Mouse (Mus musculus) midbrain, embryonic 14.5 days (tissue): ENCODE data around the gene Atp6v1g1. TPM values are rescaled to one million over a fixed set of nuclear protein-coding genes. Genes with fewer than 3 reads are reported as not detected.

Experiments used
- ATAC-seq: fragments of 200-750 bp; cut with Nextera tagmentation; 2 replicates; pipeline ENCODE4 v1.8.0; 2017; ENCODE audit warnings: moderate number of reproducible peaks, moderate library complexity; ENCODE audit not compliant: low FRiP score, low TSS enrichment
- DNase-seq: peaks from one replicate; pipeline ENCODE4 v3.0.0-alpha.2; 2015
- H3K27ac ChIP-seq: fragments of 300-500 bp; sonication (generic); replicated peaks from 2 replicates; pipeline ENCODE4 v1.5.1; 2014; ENCODE audit warnings: mild to moderate bottlenecking, low read depth, low read length, moderate library complexity
- H3K27me3 ChIP-seq: fragments of 300-500 bp; sonication (generic); 2 replicates; pipeline ENCODE4 v1.6.1; 2014; ENCODE audit warnings: low read length, control low read depth, mixed read lengths; ENCODE audit not compliant: control insufficient read depth, insufficient read depth
- H3K36me3 ChIP-seq: fragments of 300-500 bp; sonication (generic); 2 replicates; pipeline ENCODE4 v1.6.1; 2014; ENCODE audit warnings: low read length, control low read depth; ENCODE audit not compliant: control insufficient read depth, insufficient read depth
- H3K4me1 ChIP-seq: fragments of 300-500 bp; sonication (generic); 2 replicates; pipeline ENCODE4 v1.6.1; 2014; ENCODE audit warnings: mild to moderate bottlenecking, antibody characterized with exemption, low read length, control low read depth; ENCODE audit not compliant: control insufficient read depth, insufficient read depth
- H3K4me2 ChIP-seq: fragments of 300-500 bp; sonication (generic); 2 replicates; pipeline ENCODE4 v1.6.1; 2014; ENCODE audit warnings: mild to moderate bottlenecking, low read length, moderate library complexity
- H3K4me3 ChIP-seq: fragments of 300-500 bp; sonication (generic); replicated peaks from 2 replicates; pipeline ENCODE4 v1.5.1; 2014; ENCODE audit warnings: low read depth, low read length
- H3K9ac ChIP-seq: fragments of 300-500 bp; sonication (generic); replicated peaks from 2 replicates; pipeline ENCODE4 v1.6.1; 2014; ENCODE audit warnings: mild to moderate bottlenecking, low read length, moderate library complexity
- H3K9me3 ChIP-seq: fragments of 300-500 bp; sonication (generic); 2 replicates; pipeline ENCODE4 v1.6.1; 2016; ENCODE audit warnings: low read length, control low read depth, mixed read lengths; ENCODE audit not compliant: control insufficient read depth
- WGBS: fragments of 180-500 bp; shearing (Covaris S2); extraction: QIAGEN DNeasy Blood & Tissue Kit; methylation state at CpG from one replicate; pipeline ENCODE4 v1.1.7; 2014; 5-methylcytosine and 5-hydroxymethylcytosine counted together
- polyA plus RNA-seq: library from polyadenylated mRNA; unstranded; fragments of >200 nt; fragmentation: Nextera tagmentation; extraction: Ambion mirVana; gene quantifications from 2 replicates; pipeline ENCODE4 v1.2.1, GENCODE M21; 2014

Atp6v1g1 gene
- polyA plus RNA-seq, 1 experiment from 2014 or later, result 451 TPM

DNA sequence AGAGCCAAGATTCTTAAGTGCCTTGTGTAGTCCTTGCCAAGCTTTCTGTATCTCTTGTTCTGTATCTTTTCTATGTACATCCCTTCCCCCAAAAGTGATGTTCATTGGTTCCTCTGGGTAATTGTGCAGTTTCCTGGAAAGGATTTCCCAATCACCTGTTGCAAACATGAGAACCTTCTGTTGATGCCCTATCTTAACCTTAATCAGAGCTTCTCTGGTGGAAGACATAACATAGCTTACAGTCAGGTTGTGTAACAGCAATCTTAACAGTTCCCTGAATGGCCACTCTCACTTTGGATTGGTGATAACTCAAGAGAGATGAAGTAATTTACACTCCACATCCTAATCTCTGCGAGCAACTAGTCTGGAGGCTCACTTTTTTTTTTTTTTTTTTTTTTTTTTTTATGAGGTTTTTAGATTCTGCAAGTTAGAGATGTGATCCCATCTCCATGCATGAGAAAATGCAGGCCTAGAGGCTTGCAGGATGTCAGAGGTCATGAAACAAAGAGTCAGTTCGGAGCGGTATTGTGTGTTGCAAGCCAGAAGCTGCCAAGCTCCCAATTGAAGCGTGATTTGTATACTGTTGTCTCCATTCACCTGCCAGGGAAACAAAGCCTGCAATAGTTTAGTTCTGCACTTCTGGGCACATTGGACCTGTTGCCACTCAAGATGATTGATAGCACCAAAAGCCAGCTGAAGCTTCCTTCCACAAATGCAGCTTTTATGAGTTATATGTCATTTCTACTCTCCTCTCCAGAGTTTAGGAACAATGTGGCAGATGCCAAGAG, 9.4 kb downstream of the Atp6v1g1 start:
- 0 out of 2 replicates have a peak overlapping the region, but pooled peaks have one; percentile 15 for H3K27ac ChIP-seq
- no peak overlapping the region for H3K4me2 ChIP-seq
- no peaks in the 10 kb centered on the region for H3K27me3 ChIP-seq
- ATAC-seq, result no peak
- peaks cover 44% of the 10 kb centered on the region for H3K36me3 ChIP-seq
- no peak overlapping the region for H3K9ac ChIP-seq
- H3K9me3 ChIP-seq, result no peaks in the 10 kb centered on the region
- H3K4me3 ChIP-seq, result no peak overlapping the region
- no peak for DNase-seq
- WGBS, result 8% methylated on average over 4 of the region's 4 CpGs
- H3K4me1 ChIP-seq, result peaks cover 5% of the 10 kb centered on the region

DNA sequence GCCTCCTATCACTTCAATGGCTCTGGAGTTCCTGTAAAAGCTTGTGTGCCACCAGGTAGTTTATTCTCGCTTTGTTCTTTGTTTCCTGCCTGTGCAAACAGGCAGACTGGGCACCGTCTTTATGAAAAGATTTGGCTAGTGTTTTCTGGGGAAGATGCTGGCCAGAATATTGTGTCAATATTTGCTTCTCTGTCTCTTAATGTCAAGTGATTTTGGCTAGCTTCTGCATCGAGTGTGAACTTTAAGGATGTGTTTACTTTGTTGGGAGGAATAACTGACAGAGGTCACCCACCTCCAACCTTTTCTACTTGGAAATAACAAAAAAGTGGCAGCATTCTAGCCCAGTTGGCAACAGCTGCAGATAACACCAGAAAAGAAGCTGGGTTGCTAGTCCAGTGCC, 10.0 kb downstream of the Atp6v1g1 start:
- H3K27ac ChIP-seq, result no peak overlapping the region
- no peak overlapping the region for H3K4me3 ChIP-seq
- DNase-seq (no peak), ATAC-seq (no peak)
- no peaks in the 10 kb centered on the region for H3K9me3 ChIP-seq
- WGBS, result 26% methylated on average over 3 of the region's 3 CpGs
- no peak overlapping the region for H3K4me2 ChIP-seq
- no peak overlapping the region for H3K9ac ChIP-seq
- peaks cover 37% of the 10 kb centered on the region for H3K36me3 ChIP-seq
- H3K27me3 ChIP-seq, result no peaks in the 10 kb centered on the region
- H3K4me1 ChIP-seq, result peaks cover 11% of the 10 kb centered on the region

DNA sequence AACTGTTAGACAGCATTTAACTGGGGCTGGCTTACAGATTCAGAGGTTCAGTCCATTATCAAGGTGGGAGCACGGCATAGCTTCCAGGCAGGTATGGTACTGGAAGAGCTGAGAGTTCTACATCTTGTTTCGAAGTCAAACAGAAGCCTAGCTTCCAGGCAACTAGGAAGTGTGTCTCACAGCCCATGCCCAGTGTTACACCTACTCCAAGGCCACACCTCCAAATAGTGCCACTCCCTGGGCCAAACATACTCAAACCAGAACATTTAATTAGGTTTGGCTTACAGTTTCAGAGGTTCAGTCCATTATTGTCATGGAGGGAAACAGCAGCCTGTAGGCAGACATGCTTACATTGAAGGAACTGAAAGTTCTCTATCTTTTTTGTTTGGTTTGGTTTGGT, 10.5 kb downstream of the Atp6v1g1 start:
- H3K4me3 ChIP-seq, result no peak overlapping the region
- H3K4me1 ChIP-seq, result peaks cover 12% of the 10 kb centered on the region
- H3K9me3 ChIP-seq, result no peaks in the 10 kb centered on the region
- H3K36me3 ChIP-seq, result peaks cover 35% of the 10 kb centered on the region
- no peak overlapping the region for H3K9ac ChIP-seq
- 92% methylated on average over 2 of the region's 2 CpGs for WGBS
- no peak for ATAC-seq
- DNase-seq, result no peak
- H3K27ac ChIP-seq, result no peak overlapping the region
- H3K4me2 ChIP-seq, result no peak overlapping the region
- H3K27me3 ChIP-seq, result no peaks in the 10 kb centered on the region

DNA sequence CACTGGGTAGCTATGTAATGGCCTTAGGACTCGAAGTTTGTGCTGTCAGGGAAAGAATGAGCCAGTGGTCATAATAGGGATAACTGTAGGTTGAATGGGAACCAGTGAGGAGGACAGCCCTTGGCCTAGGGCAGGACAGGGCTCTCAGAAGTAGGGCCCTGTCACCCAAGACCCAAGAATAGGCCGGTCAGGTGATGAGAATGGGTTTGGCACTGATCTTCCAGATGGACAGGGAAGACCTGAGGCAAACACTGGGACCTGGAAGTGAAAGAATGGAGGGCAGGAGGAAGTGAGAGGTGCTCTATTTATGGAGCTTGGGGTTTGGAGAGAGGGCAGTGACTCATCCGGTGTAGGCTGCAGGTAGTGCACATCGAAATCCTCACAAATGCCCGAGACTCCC, 12.1 kb downstream of the Atp6v1g1 start:
- DNase-seq (no peak), ATAC-seq (no peak)
- Histone ChIP-seq H3K27me3 (no peaks in the 10 kb centered on the region), H3K9ac (no peak overlapping the region), H3K9me3 (no peaks in the 10 kb centered on the region), H3K36me3 (peaks cover 23% of the 10 kb centered on the region), H3K4me3 (no peak overlapping the region), H3K27ac (no peak overlapping the region), H3K4me2 (no peak overlapping the region), H3K4me1 (peaks cover 12% of the 10 kb centered on the region)
- WGBS, result 65% methylated on average over 5 of the region's 5 CpGs

DNA sequence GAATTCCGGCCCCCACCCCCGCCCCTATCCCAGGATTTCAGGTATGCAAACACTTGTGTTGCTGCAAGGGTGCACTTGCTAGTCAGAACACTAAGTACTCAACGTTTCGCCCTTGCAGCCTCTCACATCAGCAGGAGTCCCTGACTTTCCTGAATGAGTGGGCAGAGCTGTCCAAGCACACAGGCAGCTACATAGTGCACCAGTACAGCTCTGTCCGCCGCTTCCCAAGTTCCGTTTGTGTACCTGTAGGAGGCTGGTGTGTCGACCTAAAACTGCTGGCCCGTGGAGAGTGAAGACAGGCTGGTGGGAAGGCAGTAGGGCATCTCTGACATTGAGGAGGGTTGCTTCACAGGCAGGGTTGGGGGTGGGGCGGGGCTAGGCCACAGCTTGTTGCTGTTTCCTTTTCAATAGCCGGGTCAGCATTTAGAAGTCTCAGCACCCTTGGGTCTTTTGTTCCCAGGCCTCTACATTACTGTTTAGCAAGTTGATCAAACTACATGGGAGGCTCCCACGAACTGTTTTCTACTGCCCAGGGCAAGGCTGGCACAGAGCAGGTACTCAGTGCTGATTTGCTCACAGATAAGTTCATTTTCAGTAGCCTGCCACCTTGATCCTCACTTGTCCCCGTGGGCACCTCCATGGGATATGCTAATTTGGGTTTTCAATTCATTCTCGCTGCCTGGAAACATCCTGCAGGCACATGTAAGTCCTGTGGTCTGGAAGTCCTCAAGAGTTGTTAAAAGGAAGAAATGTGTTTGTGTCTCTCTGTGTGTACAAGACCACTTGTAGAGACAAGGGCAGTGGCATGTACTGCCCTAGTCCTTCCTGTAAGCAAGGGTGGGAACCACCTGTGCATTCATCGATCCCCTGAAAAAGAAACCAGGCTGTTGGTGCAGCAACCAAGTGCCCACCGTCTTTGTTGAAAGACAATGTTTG, 12.8 kb downstream of the Atp6v1g1 start:
- Histone ChIP-seq H3K27ac (no peak overlapping the region), H3K9ac (no peak overlapping the region), H3K9me3 (no peaks in the 10 kb centered on the region), H3K4me1 (peaks cover 12% of the 10 kb centered on the region), H3K4me3 (no peak overlapping the region), H3K27me3 (no peaks in the 10 kb centered on the region), H3K36me3 (peaks cover 16% of the 10 kb centered on the region), H3K4me2 (peak overlapping the region; percentile 93)
- DNase-seq, result no peak
- 23% methylated on average over 16 of the region's 16 CpGs for WGBS
- no peak for ATAC-seq

DNA sequence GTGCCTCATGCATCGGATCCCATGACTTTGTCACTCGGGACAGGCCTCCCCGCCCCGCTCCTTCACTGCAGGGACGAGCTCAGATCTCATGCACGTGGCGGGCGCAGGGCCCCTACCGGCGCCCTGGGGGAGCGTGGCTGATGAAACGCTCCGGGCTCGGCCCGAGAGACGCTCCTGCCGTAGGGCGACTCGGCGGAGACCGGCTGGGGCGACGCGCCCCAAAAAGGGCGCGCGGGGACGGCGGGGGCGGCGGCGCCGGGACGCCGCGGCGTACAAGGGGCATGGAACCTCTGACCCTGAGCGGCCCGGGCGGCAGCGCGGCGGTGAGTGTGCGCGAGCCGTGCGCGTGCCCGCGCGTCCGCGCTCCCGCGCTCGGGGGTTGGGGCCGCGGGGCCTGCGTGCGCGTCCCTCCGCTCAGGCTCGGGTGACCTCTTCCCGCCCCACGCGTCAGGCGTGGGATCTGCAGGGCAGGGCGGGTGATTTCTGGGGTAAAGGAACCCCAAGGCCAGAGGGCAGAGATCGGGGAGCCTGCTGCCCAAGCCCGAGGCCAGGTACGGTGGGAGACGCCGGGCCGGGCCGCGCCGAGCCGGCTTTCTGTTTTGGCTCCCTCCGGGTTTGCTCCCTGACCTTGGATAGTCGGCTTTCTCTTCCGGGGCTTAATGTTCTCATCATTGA, 14.0 kb downstream of the Atp6v1g1 start, which contains the start of gene Tmem268:
Gene Tmem268 (plus strand): TSS at position 375 of the 675 bp plus-strand sequence.
- Histone ChIP-seq H3K27ac (0 out of 2 replicates have a peak within 1 kb of the TSS, but pooled peaks have one; percentile 13), H3K36me3 (0 out of 2 replicates have a peak, but pooled peaks cover 8% of the 10 kb centered on the region), H3K4me2 (peak within 1 kb of the TSS; percentile 93), H3K4me3 (peak within 1 kb of the TSS; percentile 65), H3K4me1 (peaks cover 12% of the 10 kb centered on the region), H3K9ac (peak within 1 kb of the TSS; percentile 76), H3K27me3 (no peaks in the 10 kb centered on the region), H3K9me3 (no peaks in the 10 kb centered on the region)
- peak; percentile 78 for ATAC-seq
- DNase-seq, result peak; percentile 84
- WGBS, result under 1% methylated on average over 81 of the region's 81 CpGs

DNA sequence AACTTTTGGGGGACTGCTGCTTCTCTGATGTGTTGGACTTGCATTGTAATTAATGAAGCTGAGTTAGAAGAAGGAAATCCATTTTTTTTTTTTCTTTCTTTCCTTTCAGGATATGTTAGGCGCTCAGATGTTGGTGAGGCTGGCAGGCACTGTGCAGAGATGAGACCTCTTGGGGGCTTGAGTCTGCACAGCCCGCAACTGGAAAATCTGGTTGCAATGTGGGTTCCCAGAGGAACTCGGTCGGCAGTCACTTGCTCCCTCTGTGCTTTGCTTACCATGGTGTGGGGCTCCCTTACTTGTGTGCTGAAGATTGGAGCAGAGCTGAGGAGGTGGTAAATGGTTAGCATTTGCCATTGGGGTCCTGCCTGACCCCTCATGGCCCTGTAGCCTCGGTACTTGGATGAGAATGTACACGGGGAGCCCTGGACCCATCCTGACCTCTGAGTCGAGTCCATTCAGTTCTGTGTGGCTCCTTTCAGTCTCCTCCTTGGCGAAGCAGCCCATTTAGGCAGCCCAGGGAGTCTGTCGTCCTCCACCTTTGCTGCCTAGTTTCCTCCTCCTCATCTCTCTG, 14.6 kb downstream of the Atp6v1g1 start:
- DNase-seq, result no peak

DNA sequence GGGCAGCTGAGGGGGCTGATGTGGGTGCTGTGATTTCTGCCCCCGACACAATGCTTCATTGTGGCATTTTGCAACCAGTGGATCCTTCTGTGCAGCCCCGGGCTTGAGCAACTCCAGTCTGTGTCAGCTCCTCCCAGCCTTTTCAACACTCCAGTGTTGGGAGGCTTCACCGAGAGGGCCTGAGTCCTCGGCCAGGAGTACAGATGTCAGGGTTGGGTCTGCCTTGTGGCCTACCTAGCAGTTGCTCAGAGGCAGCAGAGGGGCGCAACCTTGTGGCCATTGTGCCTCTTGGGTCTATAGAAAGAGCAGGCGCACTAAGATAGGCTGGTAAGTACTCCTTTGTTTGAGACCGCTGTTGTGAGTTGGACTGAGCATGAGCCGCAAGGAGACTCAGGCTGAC, 15.5 kb downstream of the Atp6v1g1 start:
- no peak overlapping the region for H3K4me3 ChIP-seq
- no peak overlapping the region for H3K4me2 ChIP-seq
- 0 out of 2 replicates have a peak, but pooled peaks cover 6% of the 10 kb centered on the region for H3K36me3 ChIP-seq
- peaks cover 9% of the 10 kb centered on the region for H3K4me1 ChIP-seq
- H3K27me3 ChIP-seq, result no peaks in the 10 kb centered on the region
- no peak overlapping the region for H3K27ac ChIP-seq
- no peak for DNase-seq
- H3K9me3 ChIP-seq, result no peaks in the 10 kb centered on the region
- H3K9ac ChIP-seq, result no peak overlapping the region
- ATAC-seq, result no peak
- 49% methylated on average over 8 of the region's 8 CpGs for WGBS

More for the DNA sequence above, 14.6 kb downstream of the Atp6v1g1 start:
- no peaks in the 10 kb centered on the region for H3K9me3 ChIP-seq
- H3K4me3 ChIP-seq, result peak overlapping the region; percentile 65
- H3K4me1 ChIP-seq, result peaks cover 9% of the 10 kb centered on the region
- 38% methylated on average over 9 of the region's 9 CpGs for WGBS
- H3K9ac ChIP-seq, result peak overlapping the region; percentile 76; the same call in 1 of the 2 replicates
- H3K36me3 ChIP-seq, result 0 out of 2 replicates have a peak, but pooled peaks cover 8% of the 10 kb centered on the region
- ATAC-seq, result no peak
- H3K27ac ChIP-seq, result 0 out of 2 replicates have a peak overlapping the region, but pooled peaks have one; percentile 13
- peak overlapping the region; percentile 93 for H3K4me2 ChIP-seq
- no peaks in the 10 kb centered on the region for H3K27me3 ChIP-seq
